Mouse (Mus musculus) stomach, embryonic 15.5 days (tissue): ENCODE results near the gene 1700067P10Rik. TPM values are rescaled to one million over a fixed set of nuclear protein-coding genes. Genes with fewer than 3 reads are reported as not detected.

Source experiments
- ATAC-seq: fragments of 200-750 bp; cut with Nextera tagmentation; 2 replicates; pipeline ENCODE4 v1.8.0; 2017; ENCODE audit warnings: low read depth, moderate number of reproducible peaks, moderate TSS enrichment; ENCODE audit not compliant: insufficient read depth, low FRiP score
- H3K27ac ChIP-seq: fragments of 300-500 bp; sonication (generic); 2 replicates; pipeline ENCODE4 v1.5.1; 2015; ENCODE audit warnings: mild to moderate bottlenecking, inconsistent platforms
- H3K27me3 ChIP-seq: fragments of 300-500 bp; sonication (generic); replicated peaks from 2 replicates; pipeline ENCODE4 v1.6.1; 2015; ENCODE audit warnings: inconsistent platforms
- H3K36me3 ChIP-seq: fragments of 300-500 bp; sonication (generic); 2 replicates; pipeline ENCODE4 v1.6.1; 2015; ENCODE audit warnings: inconsistent platforms
- H3K4me1 ChIP-seq: fragments of 300-500 bp; sonication (generic); 2 replicates; pipeline ENCODE4 v1.6.1; 2015; ENCODE audit warnings: inconsistent platforms
- H3K4me2 ChIP-seq: fragments of 300-500 bp; sonication (generic); 2 replicates; pipeline ENCODE4 v1.6.1; 2015; ENCODE audit warnings: mild to moderate bottlenecking, inconsistent platforms
- H3K4me3 ChIP-seq: fragments of 300-500 bp; sonication (generic); replicated peaks from 2 replicates; pipeline ENCODE4 v1.5.1; 2015; ENCODE audit warnings: inconsistent platforms
- H3K9ac ChIP-seq: fragments of 300-500 bp; sonication (generic); 2 replicates; pipeline ENCODE4 v1.6.1; 2015; ENCODE audit warnings: inconsistent platforms
- H3K9me3 ChIP-seq: fragments of 300-500 bp; sonication (generic); 2 replicates; pipeline ENCODE4 v1.6.1; 2016; ENCODE audit warnings: inconsistent platforms
- WGBS: fragments of 180-500 bp; shearing (Covaris S2); methylation state at CpG from one replicate; pipeline ENCODE4 v1.1.7; 2015; 5-methylcytosine and 5-hydroxymethylcytosine counted together
- polyA plus RNA-seq: library from polyadenylated mRNA; unstranded; fragments of >200 nt; fragmentation: Nextera tagmentation; extraction: Ambion mirVana; gene quantifications from 2 replicates; pipeline ENCODE4 v1.2.1, GENCODE M21; 2015

Gene 1700067P10Rik
- polyA plus RNA-seq, 1 experiment from 2014 or later, result not detected

- H3K4me3 ChIP-seq, result peak overlapping the region; percentile 28
- H3K36me3 ChIP-seq, result no peaks in the 10 kb centered on the region
- peak; percentile 28; the same call in 1 of the 2 replicates for ATAC-seq
- peak overlapping the region; percentile 70 for H3K4me2 ChIP-seq
- under 1% methylated on average over 40 of the region's 43 CpGs for WGBS
- H3K4me1 ChIP-seq, result peaks cover 34% of the 10 kb centered on the region
- peaks cover 47% of the 10 kb centered on the region for H3K27me3 ChIP-seq
- no peak overlapping the region for H3K27ac ChIP-seq
- H3K9me3 ChIP-seq, result no peaks in the 10 kb centered on the region
- no peak overlapping the region for H3K9ac ChIP-seq
These were observed 8.8 kb downstream of the 1700067P10Rik start for GRCm38 (mm10) chr17:48097743-48098527.

GRCm38 (mm10) chr17:48098528-48098890 lies 9.4 kb downstream of the 1700067P10Rik start:
- Histone ChIP-seq H3K9ac (no peak overlapping the region), H3K36me3 (no peaks in the 10 kb centered on the region), H3K4me2 (peak overlapping the region; percentile 70), H3K27me3 (peaks cover 47% of the 10 kb centered on the region), H3K4me1 (peaks cover 34% of the 10 kb centered on the region), H3K27ac (no peak overlapping the region), H3K9me3 (no peaks in the 10 kb centered on the region), H3K4me3 (peak overlapping the region; percentile 28; the same call in 1 of the 2 replicates)
- WGBS, result 1% methylated on average over 19 of the region's 19 CpGs
- no peak for ATAC-seq

- 43% methylated on average over 11 of the region's 11 CpGs for WGBS
- Histone ChIP-seq H3K27me3 (peaks cover 44% of the 10 kb centered on the region), H3K4me1 (peaks cover 34% of the 10 kb centered on the region)
These were observed 10.2 kb downstream of the 1700067P10Rik start for GRCm38 (mm10) chr17:48099312-48099711.

GRCm38 (mm10) chr17:48100441-48101417 lies 11.6 kb downstream of the 1700067P10Rik start:
- Histone ChIP-seq H3K36me3 (no peaks in the 10 kb centered on the region), H3K9me3 (no peaks in the 10 kb centered on the region), H3K4me2 (peak overlapping the region; percentile 51), H3K9ac (no peak overlapping the region), H3K27ac (no peak overlapping the region), H3K4me3 (peak overlapping the region; percentile 30), H3K27me3 (peaks cover 31% of the 10 kb centered on the region), H3K4me1 (peaks cover 33% of the 10 kb centered on the region)
- ATAC-seq, result peak; percentile 74
- WGBS, result 10% methylated on average over 20 of the region's 21 CpGs

More at GRCm38 (mm10) chr17:48099312-48099711, 10.2 kb downstream of the 1700067P10Rik start:
- no peak overlapping the region; the same call in 1 of the 2 replicates for H3K4me3 ChIP-seq
- H3K9ac ChIP-seq, result no peak overlapping the region
- no peaks in the 10 kb centered on the region for H3K36me3 ChIP-seq
- H3K4me2 ChIP-seq, result peak overlapping the region; percentile 70; the same call in 1 of the 2 replicates
- no peaks in the 10 kb centered on the region for H3K9me3 ChIP-seq
- ATAC-seq, result no peak
- no peak overlapping the region for H3K27ac ChIP-seq

GRCm38 (mm10) chr17:48107333-48107732 lies 18.2 kb downstream of the 1700067P10Rik start:
- Histone ChIP-seq H3K36me3 (no peaks in the 10 kb centered on the region), H3K9ac (no peak overlapping the region), H3K27ac (no peak overlapping the region), H3K9me3 (no peaks in the 10 kb centered on the region), H3K4me1 (no peaks in the 10 kb centered on the region), H3K4me2 (no peak overlapping the region), H3K4me3 (no peak overlapping the region), H3K27me3 (no peaks in the 10 kb centered on the region)
- no peak for ATAC-seq
- 59% methylated on average over 4 of the region's 4 CpGs for WGBS

- no peaks in the 10 kb centered on the region for H3K9me3 ChIP-seq
- no peak for ATAC-seq
- no peak overlapping the region for H3K4me3 ChIP-seq
- no peak overlapping the region for H3K27ac ChIP-seq
- WGBS, result 55% methylated on average over 6 of the region's 6 CpGs
- no peak overlapping the region for H3K9ac ChIP-seq
- no peaks in the 10 kb centered on the region for H3K27me3 ChIP-seq
- H3K36me3 ChIP-seq, result no peaks in the 10 kb centered on the region
- H3K4me1 ChIP-seq, result no peaks in the 10 kb centered on the region
- no peak overlapping the region for H3K4me2 ChIP-seq
These were observed 18.7 kb downstream of the 1700067P10Rik start for GRCm38 (mm10) chr17:48107862-48108261.

- Histone ChIP-seq H3K4me3 (no peak overlapping the region), H3K27ac (no peak overlapping the region)
These were observed 19.4 kb downstream of the 1700067P10Rik start for GRCm38 (mm10) chr17:48108520-48108919.

GRCm38 (mm10) chr17:48110547-48111287 lies 21.6 kb downstream of the 1700067P10Rik start:
- WGBS, result 44% methylated on average over 8 of the region's 8 CpGs
- no peak overlapping the region for H3K4me3 ChIP-seq
- no peaks in the 10 kb centered on the region for H3K27me3 ChIP-seq
- H3K9me3 ChIP-seq, result no peaks in the 10 kb centered on the region
- no peak overlapping the region for H3K27ac ChIP-seq
- ATAC-seq, result no peak
- no peaks in the 10 kb centered on the region for H3K36me3 ChIP-seq
- H3K9ac ChIP-seq, result no peak overlapping the region
- no peak overlapping the region for H3K4me2 ChIP-seq
- H3K4me1 ChIP-seq, result no peaks in the 10 kb centered on the region

More at GRCm38 (mm10) chr17:48108520-48108919, 19.4 kb downstream of the 1700067P10Rik start:
- H3K9me3 ChIP-seq, result no peaks in the 10 kb centered on the region
- H3K27me3 ChIP-seq, result no peaks in the 10 kb centered on the region
- H3K4me1 ChIP-seq, result no peaks in the 10 kb centered on the region
- no peak overlapping the region for H3K4me2 ChIP-seq
- whole genome bisulfite sequencing, result 80% methylated on average over 3 of the region's 3 CpGs
- no peak for ATAC-seq
- H3K36me3 ChIP-seq, result no peaks in the 10 kb centered on the region
- H3K9ac ChIP-seq, result no peak overlapping the region

- Histone ChIP-seq H3K27me3 (no peaks in the 10 kb centered on the region), H3K4me1 (no peaks in the 10 kb centered on the region), H3K4me3 (no peak overlapping the region), H3K4me2 (no peak overlapping the region), H3K9ac (no peak overlapping the region), H3K9me3 (no peaks in the 10 kb centered on the region), H3K27ac (no peak overlapping the region), H3K36me3 (no peaks in the 10 kb centered on the region)
- no peak for ATAC-seq
- WGBS, result 61% methylated on average over 1 of the region's 1 CpGs
These were observed 29.5 kb downstream of the 1700067P10Rik start for GRCm38 (mm10) chr17:48118570-48118969.

- H3K4me2 ChIP-seq, result no peak overlapping the region
- no peaks in the 10 kb centered on the region for H3K27me3 ChIP-seq
- H3K4me3 ChIP-seq, result no peak overlapping the region
- WGBS, result 23% methylated on average over 3 of the region's 3 CpGs
- no peak overlapping the region for H3K9ac ChIP-seq
- H3K36me3 ChIP-seq, result no peaks in the 10 kb centered on the region
- H3K4me1 ChIP-seq, result no peaks in the 10 kb centered on the region
- no peak overlapping the region for H3K27ac ChIP-seq
- ATAC-seq, result no peak
- no peaks in the 10 kb centered on the region for H3K9me3 ChIP-seq
These were observed 30.5 kb downstream of the 1700067P10Rik start for GRCm38 (mm10) chr17:48119656-48120055.

- Histone ChIP-seq H3K36me3 (no peaks in the 10 kb centered on the region), H3K9ac (no peak overlapping the region), H3K4me3 (no peak overlapping the region), H3K4me1 (no peaks in the 10 kb centered on the region), H3K27me3 (no peaks in the 10 kb centered on the region), H3K9me3 (no peaks in the 10 kb centered on the region), H3K27ac (no peak overlapping the region), H3K4me2 (no peak overlapping the region)
- WGBS, result 88% methylated on average over 20 of the region's 20 CpGs
- no peak for ATAC-seq
These were observed 31.3 kb downstream of the 1700067P10Rik start for GRCm38 (mm10) chr17:48120456-48120855.
